Mouse (Mus musculus) midbrain, embryonic 11.5 days (tissue): ENCODE results near the gene Syngr1. TPM values are rescaled to one million over a fixed set of nuclear protein-coding genes. Genes with fewer than 3 reads are reported as not detected.

ENCODE experiments used
- ATAC-seq: fragments of 200-750 bp; cut with Nextera tagmentation; 2 replicates; pipeline ENCODE4 v1.8.0; 2017; ENCODE audit warnings: moderate TSS enrichment, moderate library complexity; ENCODE audit not compliant: low FRiP score
- DNase-seq: peaks from one replicate; pipeline ENCODE4 v3.0.0; 2015; ENCODE audit warnings: low spot score; ENCODE audit errors: missing footprints
- H3K27ac ChIP-seq: fragments of 300-500 bp; sonication (generic); 2 replicates; pipeline ENCODE4 v1.5.1; 2014; ENCODE audit warnings: low read depth, low read length
- H3K27me3 ChIP-seq: fragments of 300-500 bp; sonication (generic); 2 replicates; pipeline ENCODE4 v1.6.1; 2014; ENCODE audit warnings: mild to moderate bottlenecking, low read length, moderate library complexity, mixed read lengths; ENCODE audit not compliant: control insufficient read depth, insufficient read depth
- H3K36me3 ChIP-seq: fragments of 300-500 bp; sonication (generic); 2 replicates; pipeline ENCODE4 v1.6.1; 2014; ENCODE audit warnings: mild to moderate bottlenecking, low read length, moderate library complexity, mixed read lengths; ENCODE audit not compliant: control insufficient read depth, insufficient read depth
- H3K4me1 ChIP-seq: fragments of 300-500 bp; sonication (generic); 2 replicates; pipeline ENCODE4 v1.6.1; 2014; ENCODE audit warnings: low read length; ENCODE audit not compliant: control insufficient read depth, insufficient read depth
- H3K4me2 ChIP-seq: fragments of 300-500 bp; sonication (generic); 2 replicates; pipeline ENCODE4 v1.6.1; 2014; ENCODE audit warnings: mild to moderate bottlenecking, moderate library complexity
- H3K4me3 ChIP-seq: fragments of 300-500 bp; sonication (generic); 2 replicates; pipeline ENCODE4 v1.5.1; 2014; ENCODE audit warnings: low read depth, low read length
- H3K9ac ChIP-seq: fragments of 300-500 bp; sonication (generic); 2 replicates; pipeline ENCODE4 v1.6.1; 2014; ENCODE audit warnings: low read length
- H3K9me3 ChIP-seq: fragments of 300-500 bp; sonication (generic); 2 replicates; pipeline ENCODE4 v1.6.1; 2016; ENCODE audit warnings: low read length; ENCODE audit not compliant: control insufficient read depth
- WGBS: fragments of 180-500 bp; shearing (Covaris S2); extraction: QIAGEN DNeasy Blood & Tissue Kit; methylation state at CpG from one replicate; pipeline ENCODE4 v1.1.7; 2014; 5-methylcytosine and 5-hydroxymethylcytosine counted together
- polyA plus RNA-seq: library from polyadenylated mRNA; unstranded; fragments of >200 nt; fragmentation: Nextera tagmentation; extraction: Ambion mirVana; gene quantifications from 2 replicates; pipeline ENCODE4 v1.2.1, GENCODE M21; 2014

Syngr1 gene
- polyA plus RNA-seq, 1 experiment from 2014 or later = 7.4 TPM

GRCm38 (mm10) chr15:80149517-80149916 is 58.4 kb downstream of the Syngr1 start:
- no peaks in the 10 kb centered on the region; the same call in 1 of the 2 replicates for H3K4me1 ChIP-seq
- 93% methylated on average over 7 of the region's 7 CpGs for WGBS
- H3K9me3 ChIP-seq = no peaks in the 10 kb centered on the region
- H3K9ac ChIP-seq = no peak overlapping the region
- no peaks in the 10 kb centered on the region for H3K27me3 ChIP-seq
- ATAC-seq (no peak), DNase-seq (no peak)
- no peak overlapping the region for H3K27ac ChIP-seq
- H3K4me2 ChIP-seq = no peak overlapping the region
- H3K36me3 ChIP-seq = peaks cover 13% of the 10 kb centered on the region; the same call in 1 of the 2 replicates
- no peak overlapping the region for H3K4me3 ChIP-seq

- H3K4me3 ChIP-seq = no peak overlapping the region
- no peak overlapping the region for H3K9ac ChIP-seq
- H3K9me3 ChIP-seq = no peaks in the 10 kb centered on the region
- WGBS = 93% methylated on average over 10 of the region's 10 CpGs
- H3K4me1 ChIP-seq = no peaks in the 10 kb centered on the region
- H3K27ac ChIP-seq = no peak overlapping the region
- no peaks in the 10 kb centered on the region for H3K27me3 ChIP-seq
- no peak overlapping the region for H3K4me2 ChIP-seq
- DNase-seq (no peak), ATAC-seq (no peak)
- H3K36me3 ChIP-seq = peaks cover 14% of the 10 kb centered on the region
Measured at GRCm38 (mm10) chr15:80152663-80153062, 61.5 kb downstream of the Syngr1 start.

GRCm38 (mm10) chr15:80153757-80154156 is 62.6 kb downstream of the Syngr1 start:
- no peak overlapping the region for H3K4me3 ChIP-seq
- peaks cover 21% of the 10 kb centered on the region for H3K36me3 ChIP-seq
- no peaks in the 10 kb centered on the region for H3K4me1 ChIP-seq
- H3K4me2 ChIP-seq = no peak overlapping the region
- peak; percentile 62 for DNase-seq
- H3K27me3 ChIP-seq = no peaks in the 10 kb centered on the region
- no peaks in the 10 kb centered on the region for H3K9me3 ChIP-seq
- 80% methylated on average over 11 of the region's 11 CpGs for WGBS
- no peak overlapping the region for H3K27ac ChIP-seq
- H3K9ac ChIP-seq = no peak overlapping the region
- no peak for ATAC-seq

GRCm38 (mm10) chr15:80155707-80156106 is 64.6 kb downstream of the Syngr1 start:
- Histone ChIP-seq H3K4me1 (no peaks in the 10 kb centered on the region), H3K27ac (no peak overlapping the region), H3K4me3 (no peak overlapping the region), H3K4me2 (no peak overlapping the region), H3K9me3 (no peaks in the 10 kb centered on the region), H3K36me3 (peaks cover 21% of the 10 kb centered on the region), H3K9ac (no peak overlapping the region), H3K27me3 (no peaks in the 10 kb centered on the region)
- DNase-seq (peak; percentile 60), ATAC-seq (no peak)
- 95% methylated on average over 8 of the region's 8 CpGs for WGBS

- H3K9me3 ChIP-seq = no peaks in the 10 kb centered on the region
- H3K36me3 ChIP-seq = peaks cover 27% of the 10 kb centered on the region
- no peak for ATAC-seq
- WGBS = 92% methylated on average over 22 of the region's 22 CpGs
- no peak overlapping the region for H3K9ac ChIP-seq
- H3K27me3 ChIP-seq = no peaks in the 10 kb centered on the region
- H3K4me1 ChIP-seq = no peaks in the 10 kb centered on the region
- no peak overlapping the region for H3K4me3 ChIP-seq
- H3K27ac ChIP-seq = no peak overlapping the region
- no peak overlapping the region for H3K4me2 ChIP-seq
- DNase-seq = peak; percentile 39
Measured at GRCm38 (mm10) chr15:80157197-80157943, 66.2 kb downstream of the Syngr1 start.

- Histone ChIP-seq H3K4me2 (no peak overlapping the region), H3K27ac (no peak overlapping the region), H3K4me3 (no peak overlapping the region), H3K27me3 (no peaks in the 10 kb centered on the region), H3K9ac (no peak overlapping the region), H3K4me1 (no peaks in the 10 kb centered on the region), H3K36me3 (peaks cover 25% of the 10 kb centered on the region), H3K9me3 (no peaks in the 10 kb centered on the region)
- ATAC-seq = no peak
- WGBS = 67% methylated on average over 5 of the region's 5 CpGs
- peak; percentile 66 for DNase-seq
Measured at GRCm38 (mm10) chr15:80158001-80158706, 67.0 kb downstream of the Syngr1 start.

GRCm38 (mm10) chr15:80158707-80159090 is 67.6 kb downstream of the Syngr1 start:
- Histone ChIP-seq H3K9ac (no peak overlapping the region), H3K4me3 (no peak overlapping the region), H3K4me1 (no peaks in the 10 kb centered on the region), H3K36me3 (peaks cover 21% of the 10 kb centered on the region), H3K27me3 (no peaks in the 10 kb centered on the region), H3K9me3 (no peaks in the 10 kb centered on the region), H3K27ac (no peak overlapping the region), H3K4me2 (no peak overlapping the region)
- ATAC-seq (no peak), DNase-seq (peak; percentile 72)
- WGBS = 68% methylated on average over 4 of the region's 4 CpGs

- Histone ChIP-seq H3K27ac (no peak overlapping the region; the same call in 1 of the 2 replicates), H3K36me3 (peaks cover 20% of the 10 kb centered on the region), H3K9me3 (no peaks in the 10 kb centered on the region), H3K4me2 (no peak overlapping the region), H3K4me3 (no peak overlapping the region), H3K4me1 (no peaks in the 10 kb centered on the region), H3K27me3 (no peaks in the 10 kb centered on the region), H3K9ac (no peak overlapping the region)
- WGBS = 51% methylated on average over 8 of the region's 8 CpGs
- DNase-seq (no peak), ATAC-seq (no peak)
Measured at GRCm38 (mm10) chr15:80159286-80159901, 68.3 kb downstream of the Syngr1 start.

- no peak for DNase-seq
- 89% methylated on average over 13 of the region's 13 CpGs for WGBS
- Histone ChIP-seq H3K4me1 (no peaks in the 10 kb centered on the region), H3K36me3 (peaks cover 20% of the 10 kb centered on the region), H3K4me3 (no peak overlapping the region), H3K9ac (no peak overlapping the region), H3K27ac (no peak overlapping the region), H3K9me3 (no peaks in the 10 kb centered on the region), H3K27me3 (no peaks in the 10 kb centered on the region), H3K4me2 (no peak overlapping the region)
- no peak for ATAC-seq
Measured at GRCm38 (mm10) chr15:80160223-80160622, 69.1 kb downstream of the Syngr1 start.
